Comparison of ENCODE assay signal across 10 mouse cellular contexts in genomic region chr11:70520178-70520769, GRCm38 (mm10). TPM values are rescaled to one million over a fixed set of nuclear protein-coding genes. Genes with fewer than 3 reads are reported as not detected.
DNase-seq lines count a peak whose midpoint lies in the region; ATAC-seq and TF ChIP-seq lines count a peak whose summit lies in the region.
"Had no signal": no experiment of that assay in that cellular context is flagged by ENCODE, and none has a peak within 500 bp of the region (broad histone marks: within the 10 kb centered on the region; RNA-seq: fewer than 3 reads in every experiment).

No protein-coding gene starts in this region.

- intact Hi-C loops in left cerebral cortex, postnatal 4 days (cut with DNase I): no loop called here
- intact Hi-C loops in left cerebral cortex, postnatal 36 days (cut with DNase I): no loop called here

- WGBS in kidney, postnatal 0 days: 7% methylated on average over 41 of the region's 41 CpGs

- no peaks in the 10 kb centered on the region for H3K4me1 ChIP-seq in kidney, postnatal 0 days (replicated peaks; ENCODE audit: insufficient read depth, low read length)

- H3K4me3 ChIP-seq in kidney, postnatal 0 days (replicated peaks; ENCODE audit: low read depth, low read length): peak overlapping the region; percentile 35

- DNase-seq in left cerebral cortex, postnatal 4 days: peak; percentile 32
- DNase-seq in left cerebral cortex, postnatal 36 days (ENCODE audit: low spot score in 2 of 2): no peak
- DNase-seq in embryo, embryonic 10.5 days (ENCODE audit: low spot score): peak; percentile 59
- DNase-seq in heart, adult 9 months (ENCODE audit: low spot score in 2 of 2): peak; percentile 49 to 51
- DNase-seq in kidney, postnatal 0 days (ENCODE audit: low spot score): peak; percentile 81
- peak; percentile 31 for DNase-seq in mesoderm, embryonic 11.5 days (ENCODE audit: low read depth, low spot score)
- DNase-seq in thymus, postnatal 4 days: no peak
- no peak for DNase-seq in thymus, postnatal 0 days (ENCODE audit: low spot score)

- no peaks in the 10 kb centered on the region for H3K36me3 ChIP-seq in kidney, postnatal 0 days (ENCODE audit: insufficient read depth, low read length)

- no peaks in the 10 kb centered on the region for H3K27me3 ChIP-seq in kidney, postnatal 0 days (ENCODE audit: insufficient read depth, low read length)

- no peaks in the 10 kb centered on the region for H3K9me3 ChIP-seq in kidney, postnatal 0 days (replicated peaks; ENCODE audit: low read length)

- peak overlapping the region; percentile 60 for H3K9ac ChIP-seq in kidney, postnatal 0 days (ENCODE audit: low read depth, low read length)

- peak overlapping the region; percentile 60 for H3K4me2 ChIP-seq in kidney, postnatal 0 days (ENCODE audit: low read length)

- peak; percentile 58 for ATAC-seq in kidney, postnatal 0 days (replicated peaks; ENCODE audit: low FRiP score, low read depth)

- peak; percentile 42; the same call in 1 of the 2 replicates for TF ChIP-seq CTCF in kidney, postnatal 0 days (IDR thresholded peaks at IDR 0.05; ENCODE audit: low read depth)

- H3K27ac ChIP-seq in kidney, postnatal 0 days: peak overlapping the region; percentile 83

RNA-seq across cellular contexts. Expression of gene Gltpd2, which starts 1.3 kb away (rescaled TPM):
- not detected for total RNA-seq in left cerebral cortex, postnatal 4 days (2021)
- not detected for total RNA-seq in left cerebral cortex, postnatal 36 days (2021)
- 0.56 and 0.87 TPM in 2 replicates for polyA plus RNA-seq in kidney, postnatal 0 days (2015; fragmentation: Nextera tagmentation; extraction: Ambion mirVana)
- polyA plus RNA-seq in thymus, postnatal 0 days (2015; fragmentation: Nextera tagmentation; extraction: Ambion mirVana): 0.31 TPM in 1 of 2 replicates, not detected in the other
- total RNA-seq: MEL had no signal

RNA-seq across cellular contexts. Expression of gene Psmb6, which starts 4.9 kb away (rescaled TPM):
- total RNA-seq in left cerebral cortex, postnatal 4 days (2021): 100 to 1,000 TPM; 269 to 276 TPM
- total RNA-seq in left cerebral cortex, postnatal 36 days (2021): 100 to 1,000 TPM; 164 to 187 TPM
- 686 and 703 TPM in 2 replicates for polyA plus RNA-seq in kidney, postnatal 0 days (2015; fragmentation: Nextera tagmentation; extraction: Ambion mirVana)
- polyA plus RNA-seq in thymus, postnatal 0 days (2015; fragmentation: Nextera tagmentation; extraction: Ambion mirVana): 741 and 749 TPM in 2 replicates

RNA-seq across cellular contexts. Expression of gene Vmo1, which starts 5.9 kb away (rescaled TPM):
- under 1 TPM in 1 of 2 experiments, not detected in 1; 0.62 TPM for total RNA-seq in left cerebral cortex, postnatal 4 days (2021)
- total RNA-seq in left cerebral cortex, postnatal 36 days (2021): not detected
- polyA plus RNA-seq in kidney, postnatal 0 days (2015; fragmentation: Nextera tagmentation; extraction: Ambion mirVana): 0.57 and 0.66 TPM in 2 replicates
- polyA plus RNA-seq in thymus, postnatal 0 days (2015; fragmentation: Nextera tagmentation; extraction: Ambion mirVana): 11.6 and 13.7 TPM in 2 replicates
- total RNA-seq: MEL had no signal
- polyA plus RNA-seq: large intestine, adult 2 months had no signal

RNA-seq across cellular contexts. Expression of gene Gm40193, which starts 12.5 kb away (rescaled TPM):
- not detected for total RNA-seq in left cerebral cortex, postnatal 4 days (2021)
- total RNA-seq in left cerebral cortex, postnatal 36 days (2021): not detected
- polyA plus RNA-seq in kidney, postnatal 0 days (2015; fragmentation: Nextera tagmentation; extraction: Ambion mirVana): not detected in 2 replicates
- polyA plus RNA-seq in thymus, postnatal 0 days (2015; fragmentation: Nextera tagmentation; extraction: Ambion mirVana): not detected in 2 replicates
- total RNA-seq: MEL had no signal
- polyA plus RNA-seq: large intestine, adult 2 months had no signal

RNA-seq across cellular contexts. Expression of gene Tm4sf5, which starts 15.2 kb away (rescaled TPM):
- total RNA-seq in left cerebral cortex, postnatal 4 days (2021): 1 to 10 TPM in 1 of 2 experiments, not detected in 1; 1.2 TPM
- not detected for total RNA-seq in left cerebral cortex, postnatal 36 days (2021)
- 0.84 and 1.5 TPM in 2 replicates for polyA plus RNA-seq in kidney, postnatal 0 days (2015; fragmentation: Nextera tagmentation; extraction: Ambion mirVana)
- 8.9 and 9.3 TPM in 2 replicates for polyA plus RNA-seq in thymus, postnatal 0 days (2015; fragmentation: Nextera tagmentation; extraction: Ambion mirVana)

Comparison
In these comparisons a context has a peak if more than half of its experiments do, and no peak if none do; other contexts are left out.
1. DNase-seq: peak in left cerebral cortex, postnatal 4 days (single experiment), embryo, embryonic 10.5 days (single experiment), heart, adult 9 months (2 of 2), kidney, postnatal 0 days (single experiment) and mesoderm, embryonic 11.5 days (single experiment); none in left cerebral cortex, postnatal 36 days (0 of 2), thymus, postnatal 4 days (single experiment) and thymus, postnatal 0 days (single experiment).